Mouse (Mus musculus): ENCODE results near the gene Akt1.

- TF ChIP-seq POLR2A (IDR thresholded peaks at IDR 0.05; ENCODE audit: low read depth, low read length) (no peak), CTCF (IDR thresholded peaks at IDR 0.05; ENCODE audit: extremely low read depth, insufficient read length, insufficient replicate concordance, low read depth, low read length) (no peak)
Observed at GRCm38 (mm10) chr12:112618981-112619685, 55.6 kb downstream of the Akt1 start.
